ENCODE assay signal across 25 mouse cellular contexts in the genomic region with DNA sequence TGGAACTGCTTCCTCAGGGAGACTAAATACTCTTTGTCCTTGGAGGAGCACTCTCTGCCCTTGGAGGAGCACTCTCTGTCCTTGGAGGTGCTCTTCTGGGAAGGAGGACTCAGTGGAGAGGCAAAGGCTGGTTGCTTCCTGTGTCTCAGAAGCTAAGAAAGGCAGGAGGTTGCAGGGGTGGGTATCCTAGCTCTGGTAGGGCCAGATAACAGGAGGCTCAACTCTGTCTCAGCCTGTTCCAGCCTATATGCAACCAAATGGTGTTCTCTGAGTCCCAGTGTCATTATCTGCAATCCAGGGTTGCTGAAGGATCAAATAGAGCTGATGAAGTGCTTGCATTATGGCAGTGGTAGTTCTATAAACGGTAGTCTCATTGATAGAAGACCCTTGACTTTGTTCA. TPM values are rescaled to one million over a fixed set of nuclear protein-coding genes. Genes with fewer than 3 reads are reported as not detected.
"Had no signal": no experiment of that assay in that cellular context is flagged by ENCODE, and none has a peak within 500 bp of the region (broad histone marks: within the 10 kb centered on the region; RNA-seq: fewer than 3 reads in every experiment).

No protein-coding gene starts in this region.

- H3K27ac ChIP-seq: kidney, postnatal 0 days; limb, embryonic 10.5 days; limb, embryonic 13.5 days; macrophage; neural tube, embryonic 13.5 days; stomach, postnatal 0 days had no signal

- H3K4me2 ChIP-seq: limb, embryonic 13.5 days; lung, embryonic 14.5 days; midbrain, embryonic 11.5 days; neural tube, embryonic 13.5 days had no signal

- H3K36me3 ChIP-seq: limb, embryonic 10.5 days; limb, embryonic 13.5 days; neural tube, embryonic 13.5 days had no signal

- H3K4me3 ChIP-seq: limb, embryonic 10.5 days; limb, embryonic 13.5 days; megakaryocyte, embryonic 14.5 days; neural tube, embryonic 13.5 days had no signal

- ATAC-seq: intestine, postnatal 0 days; lung, postnatal 0 days had no signal

- DNase-seq: kidney, adult 2 months; lung, embryonic 14.5 days; midbrain, embryonic 14.5 days; right cerebral cortex, postnatal 14 days; right cerebral cortex, postnatal 4 days; thymus, adult 2 months; thymus, postnatal 14 days; thymus, postnatal 4 days had no signal

- H3K9ac ChIP-seq: limb, embryonic 13.5 days; lung, embryonic 14.5 days; neural tube, embryonic 13.5 days had no signal

- H3K4me1 ChIP-seq: limb, embryonic 10.5 days; limb, embryonic 13.5 days had no signal

- H3K9me3 ChIP-seq: limb, embryonic 10.5 days; limb, embryonic 13.5 days; neural tube, embryonic 13.5 days had no signal

- H3K27me3 ChIP-seq: limb, embryonic 13.5 days; neural tube, embryonic 13.5 days had no signal

RNA-seq across cellular contexts. Expression of a gene that starts 17.8 kb away (rescaled TPM):
- total RNA-seq: layer of hippocampus, adult 8-10 months; layer of hippocampus, postnatal 10 days; left cerebral cortex, adult 8-10 months; left cerebral cortex, postnatal 25 days; liver, adult 2 months; midbrain, postnatal 0 days had no signal
- polyA plus RNA-seq: intestine, postnatal 0 days; limb, embryonic 10.5 days; macrophage; midbrain, embryonic 11.5 days; midbrain, embryonic 14.5 days; midbrain, postnatal 0 days; neural tube, embryonic 13.5 days; stomach, embryonic 14.5 days; stomach, postnatal 0 days had no signal

RNA-seq across cellular contexts. Expression of a gene that starts 25.9 kb away (rescaled TPM):
- total RNA-seq: liver, adult 2 months had no signal
- polyA plus RNA-seq: liver, adult 2 months had no signal
